Mouse (Mus musculus): ENCODE data around the gene Bod1l. TPM values are rescaled to one million over a fixed set of nuclear protein-coding genes. Genes with fewer than 3 reads are reported as not detected.

Gene Bod1l
- polyA plus RNA-seq, 1 experiment from 2014 or later = 20.9 TPM

GRCm38 (mm10) chr5:41755373-41755960 is 88.6 kb downstream of the Bod1l start:
- Histone ChIP-seq H3K27me3 (ENCODE audit: control insufficient read depth, insufficient read depth, low read depth, low read length) (peaks cover 92% of the 10 kb centered on the region), H3K9me3 (ENCODE audit: control insufficient read depth, low read length) (no peaks in the 10 kb centered on the region), H3K27ac (ENCODE audit: low read length) (no peak overlapping the region), H3K4me3 (ENCODE audit: low read length) (no peak overlapping the region), H3K4me2 (ENCODE audit: low read depth, low read length) (no peak overlapping the region), H3K4me1 (replicated peaks; ENCODE audit: control insufficient read depth, insufficient read depth, low read length) (no peaks in the 10 kb centered on the region), H3K36me3 (ENCODE audit: control insufficient read depth, insufficient read depth, low read length) (no peaks in the 10 kb centered on the region), H3K9ac (ENCODE audit: low read length) (no peak overlapping the region)
- no peak for ATAC-seq (ENCODE audit: low read depth)
- under 1% methylated on average over 23 of the region's 23 CpGs for WGBS

DNA sequence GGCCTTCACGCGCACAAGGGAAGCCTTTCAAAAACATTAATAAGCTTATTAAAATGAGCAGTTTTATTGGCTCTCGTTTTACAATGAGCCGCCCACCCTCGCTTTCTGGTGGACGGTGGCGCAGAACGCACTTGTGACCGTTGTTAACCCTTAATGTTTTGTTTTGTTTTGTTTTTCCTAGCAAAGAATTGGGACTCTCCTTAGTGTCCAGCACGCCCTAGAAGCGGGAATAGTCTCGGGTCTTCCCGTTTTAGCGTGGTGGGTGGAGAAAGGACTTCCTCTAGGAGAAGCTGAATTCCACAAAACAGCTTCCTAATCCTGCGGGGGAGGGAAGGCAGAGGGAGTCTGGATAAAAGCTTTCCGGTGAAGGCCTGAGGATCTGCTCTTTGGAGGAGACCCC is 89.3 kb downstream of the Bod1l start:
- no peak overlapping the region for H3K9ac ChIP-seq (ENCODE audit: low read length)
- no peaks in the 10 kb centered on the region for H3K9me3 ChIP-seq (ENCODE audit: control insufficient read depth, low read length)
- WGBS = 1% methylated on average over 16 of the region's 16 CpGs
- H3K4me1 ChIP-seq (replicated peaks; ENCODE audit: control insufficient read depth, insufficient read depth, low read length) = no peaks in the 10 kb centered on the region
- H3K27me3 ChIP-seq (ENCODE audit: control insufficient read depth, insufficient read depth, low read depth, low read length) = peaks cover 86% of the 10 kb centered on the region
- H3K27ac ChIP-seq (ENCODE audit: low read length) = no peak overlapping the region
- no peaks in the 10 kb centered on the region for H3K36me3 ChIP-seq (ENCODE audit: control insufficient read depth, insufficient read depth, low read length)
- H3K4me2 ChIP-seq (ENCODE audit: low read depth, low read length) = peak overlapping the region; percentile 37
- peak overlapping the region; percentile 17; the same call in 1 of the 2 replicates for H3K4me3 ChIP-seq (ENCODE audit: low read length)
- no peak for ATAC-seq (ENCODE audit: low read depth)

DNA sequence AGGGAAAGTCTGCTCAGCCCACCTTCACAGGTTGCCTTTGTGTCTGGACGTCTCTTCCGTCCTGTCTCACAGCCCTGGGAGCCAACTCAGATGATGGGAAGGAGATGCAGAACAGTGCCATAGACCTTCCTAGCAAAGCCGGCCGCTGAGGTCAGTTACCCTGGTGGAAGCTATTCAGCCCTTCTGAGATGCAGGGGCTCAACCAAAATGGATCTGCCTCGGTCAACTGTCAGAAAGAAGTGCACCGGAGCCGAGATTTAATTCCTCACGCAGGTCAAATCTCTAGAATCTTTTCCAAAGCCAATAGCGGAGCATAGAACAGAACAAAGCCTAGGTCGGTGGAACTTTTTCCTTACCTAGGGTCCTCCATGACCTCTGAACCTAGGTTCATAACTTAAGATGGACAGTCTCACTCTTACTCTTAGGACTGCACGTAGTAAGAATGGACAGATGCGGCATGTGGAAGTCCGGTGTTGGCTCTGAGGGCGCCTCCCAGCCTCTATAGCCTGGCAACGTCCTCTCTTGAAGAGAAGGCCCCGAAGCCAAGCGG is 89.8 kb downstream of the Bod1l start:
- Histone ChIP-seq H3K36me3 (ENCODE audit: control insufficient read depth, insufficient read depth, low read length) (no peaks in the 10 kb centered on the region), H3K9me3 (ENCODE audit: control insufficient read depth, low read length) (no peaks in the 10 kb centered on the region), H3K27me3 (ENCODE audit: control insufficient read depth, insufficient read depth, low read depth, low read length) (peaks cover 82% of the 10 kb centered on the region), H3K4me2 (ENCODE audit: low read depth, low read length) (peak overlapping the region; percentile 37; the same call in 1 of the 2 replicates), H3K27ac (ENCODE audit: low read length) (no peak overlapping the region), H3K4me1 (replicated peaks; ENCODE audit: control insufficient read depth, insufficient read depth, low read length) (no peaks in the 10 kb centered on the region), H3K9ac (ENCODE audit: low read length) (no peak overlapping the region), H3K4me3 (ENCODE audit: low read length) (no peak overlapping the region; the same call in 1 of the 2 replicates)
- WGBS = 2% methylated on average over 17 of the region's 17 CpGs
- no peak for ATAC-seq (ENCODE audit: low read depth)

DNA sequence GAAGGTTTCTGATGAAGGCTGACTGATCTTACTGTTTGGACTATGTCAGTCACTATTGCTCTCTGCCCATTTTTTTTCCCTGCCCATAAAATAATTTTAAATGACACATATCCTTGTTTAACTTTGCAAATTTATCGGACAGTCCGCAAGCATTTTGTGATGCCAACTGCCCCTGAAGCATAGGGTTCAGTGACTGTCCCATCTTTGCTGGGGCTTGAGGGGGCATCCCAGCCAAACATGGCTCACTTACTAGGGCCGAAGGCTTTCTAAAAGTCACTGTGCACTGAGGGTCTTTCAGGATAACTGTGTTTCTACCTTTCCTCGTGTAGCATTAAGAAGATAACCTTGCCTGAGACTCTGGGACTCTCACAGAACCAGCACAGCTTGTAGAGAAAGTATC is 91.4 kb downstream of the Bod1l start:
- Histone ChIP-seq H3K27me3 (ENCODE audit: control insufficient read depth, insufficient read depth, low read depth, low read length) (peaks cover 76% of the 10 kb centered on the region), H3K9ac (ENCODE audit: low read length) (no peak overlapping the region), H3K4me2 (ENCODE audit: low read depth, low read length) (no peak overlapping the region), H3K4me3 (ENCODE audit: low read length) (no peak overlapping the region), H3K27ac (ENCODE audit: low read length) (no peak overlapping the region), H3K9me3 (ENCODE audit: control insufficient read depth, low read length) (no peaks in the 10 kb centered on the region), H3K4me1 (replicated peaks; ENCODE audit: control insufficient read depth, insufficient read depth, low read length) (no peaks in the 10 kb centered on the region), H3K36me3 (ENCODE audit: control insufficient read depth, insufficient read depth, low read length) (no peaks in the 10 kb centered on the region)
- WGBS = 36% methylated on average over 4 of the region's 4 CpGs
- ATAC-seq (ENCODE audit: low read depth) = no peak

GRCm38 (mm10) chr5:41744898-41745780 is 99.0 kb downstream of the Bod1l start:
- Histone ChIP-seq H3K27me3 (ENCODE audit: control insufficient read depth, insufficient read depth, low read depth, low read length) (peaks cover 35% of the 10 kb centered on the region), H3K9ac (ENCODE audit: low read length) (no peak overlapping the region), H3K9me3 (ENCODE audit: control insufficient read depth, low read length) (no peaks in the 10 kb centered on the region), H3K4me2 (ENCODE audit: low read depth, low read length) (no peak overlapping the region), H3K4me3 (ENCODE audit: low read length) (no peak overlapping the region), H3K27ac (ENCODE audit: low read length) (no peak overlapping the region), H3K36me3 (ENCODE audit: control insufficient read depth, insufficient read depth, low read length) (no peaks in the 10 kb centered on the region), H3K4me1 (replicated peaks; ENCODE audit: control insufficient read depth, insufficient read depth, low read length) (no peaks in the 10 kb centered on the region)
- ATAC-seq (ENCODE audit: low read depth) = no peak
- WGBS = 8% methylated on average over 13 of the region's 15 CpGs

DNA sequence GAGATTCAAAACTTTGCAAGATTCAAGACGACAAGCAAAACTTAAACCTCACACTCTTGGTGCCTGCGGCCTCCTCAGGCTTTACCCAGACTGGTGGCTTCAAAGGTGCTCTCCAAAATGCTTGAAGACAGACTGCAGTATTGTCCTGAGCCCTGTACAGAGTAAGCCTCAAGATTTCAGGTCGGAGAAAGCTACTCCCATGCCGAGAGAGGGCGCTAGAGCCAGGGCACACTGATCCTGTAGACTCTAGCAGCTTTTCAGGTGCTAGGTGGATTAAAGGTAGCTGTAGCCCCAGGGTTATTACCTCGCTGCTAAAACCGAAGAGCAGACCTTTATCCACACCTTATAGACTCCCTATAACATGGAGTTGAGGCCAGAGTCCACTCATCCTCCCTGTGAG is 99.9 kb downstream of the Bod1l start:
- H3K27me3 ChIP-seq (ENCODE audit: control insufficient read depth, insufficient read depth, low read depth, low read length) = peaks cover 35% of the 10 kb centered on the region
- H3K4me3 ChIP-seq (ENCODE audit: low read length) = no peak overlapping the region
- no peak overlapping the region for H3K4me2 ChIP-seq (ENCODE audit: low read depth, low read length)
- H3K36me3 ChIP-seq (ENCODE audit: control insufficient read depth, insufficient read depth, low read length) = no peaks in the 10 kb centered on the region
- H3K27ac ChIP-seq (ENCODE audit: low read length) = no peak overlapping the region
- H3K4me1 ChIP-seq (replicated peaks; ENCODE audit: control insufficient read depth, insufficient read depth, low read length) = no peaks in the 10 kb centered on the region
- ATAC-seq (ENCODE audit: low read depth) = no peak
- no peaks in the 10 kb centered on the region for H3K9me3 ChIP-seq (ENCODE audit: control insufficient read depth, low read length)
- 13% methylated on average over 7 of the region's 7 CpGs for WGBS
- H3K9ac ChIP-seq (ENCODE audit: low read length) = no peak overlapping the region

DNA sequence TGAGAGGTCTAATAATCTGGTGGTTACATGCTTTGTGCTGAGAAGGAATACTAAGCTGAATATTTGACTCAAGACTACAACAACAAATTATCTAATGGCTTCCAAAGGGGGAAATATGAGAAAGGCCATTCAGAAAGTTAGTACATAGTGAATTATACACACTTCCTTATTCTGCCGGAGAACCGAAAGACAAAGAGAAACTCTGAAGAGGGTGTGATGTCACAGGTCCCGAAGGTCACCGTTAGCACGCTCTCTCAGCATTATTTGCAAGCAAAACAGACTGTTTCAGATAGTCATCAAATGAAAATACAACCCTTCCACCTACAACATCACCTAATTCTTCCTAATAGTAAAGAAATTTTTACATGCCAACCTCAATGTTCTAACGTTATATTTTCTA is 105.3 kb downstream of the Bod1l start:
- H3K4me1 ChIP-seq (replicated peaks; ENCODE audit: control insufficient read depth, insufficient read depth, low read length) = no peaks in the 10 kb centered on the region
- ATAC-seq (ENCODE audit: low read depth) = no peak
- no peak overlapping the region for H3K4me2 ChIP-seq (ENCODE audit: low read depth, low read length)
- no peaks in the 10 kb centered on the region for H3K36me3 ChIP-seq (ENCODE audit: control insufficient read depth, insufficient read depth, low read length)
- WGBS = 51% methylated on average over 6 of the region's 6 CpGs
- no peaks in the 10 kb centered on the region for H3K9me3 ChIP-seq (ENCODE audit: control insufficient read depth, low read length)
- H3K27me3 ChIP-seq (ENCODE audit: control insufficient read depth, insufficient read depth, low read depth, low read length) = 0 out of 2 replicates have a peak, but pooled peaks cover 1% of the 10 kb centered on the region
- no peak overlapping the region for H3K27ac ChIP-seq (ENCODE audit: low read length)
- no peak overlapping the region for H3K9ac ChIP-seq (ENCODE audit: low read length)
- no peak overlapping the region for H3K4me3 ChIP-seq (ENCODE audit: low read length)

Small RNA genes within 50 kb of the gene (microRNA-seq; reads per million reads assigned to microRNA genes)
- not detected for gene Mir6414

Other genes starting within 250 kb of the Bod1l start
- gene Rab28, start 136.2 kb downstream of the Bod1l start, polyA plus RNA-seq (2015; fragmentation: Nextera tagmentation; extraction: Ambion mirVana) = 53.8 and 57.7 TPM in 2 replicates
- gene Nkx3-2, start 79.8 kb downstream of the Bod1l start, polyA plus RNA-seq (2015; fragmentation: Nextera tagmentation; extraction: Ambion mirVana) = not detected in 2 replicates
- not detected in 2 replicates for gene Gm16223, start 223.6 kb upstream of the Bod1l start, polyA plus RNA-seq (2015; fragmentation: Nextera tagmentation; extraction: Ambion mirVana)